Mouse (Mus musculus): ENCODE data around the gene Lck.

DNA sequence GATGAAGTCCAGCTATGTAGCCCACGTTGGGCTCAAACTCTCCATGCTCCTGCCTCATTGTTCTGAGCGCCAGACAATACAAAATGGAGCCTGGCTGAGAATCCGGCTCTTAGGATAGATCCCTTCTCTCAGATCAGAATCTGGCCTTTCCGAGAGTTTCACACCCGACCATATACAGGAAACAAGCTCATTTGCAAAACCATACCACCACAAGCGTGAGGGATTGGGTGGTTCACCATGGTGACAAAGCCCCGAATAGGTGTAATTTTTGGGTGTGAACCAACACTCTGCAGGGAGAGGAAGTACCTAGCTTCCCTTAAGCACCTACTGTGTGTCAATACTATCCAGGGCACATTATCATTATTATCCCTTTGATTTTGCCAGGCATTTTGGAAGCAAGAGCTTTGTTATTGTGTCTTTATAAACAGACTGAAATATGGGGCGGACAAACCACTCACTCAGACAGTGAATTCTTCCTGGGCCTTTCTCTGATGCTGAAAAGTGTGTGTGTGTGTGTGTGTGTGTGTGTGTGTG is 1.8 kb downstream of the Lck start:
- no peak for TF ChIP-seq POLR2A (IDR thresholded peaks at IDR 0.05; ENCODE audit: low read depth, low read length)
- TF ChIP-seq CTCF (conservative IDR thresholded peaks at IDR 0.05; ENCODE audit: insufficient read depth, insufficient read length, low read depth, low read length), result no peak
